Mouse (Mus musculus): ENCODE measurements around the gene P2rx1.

Gene P2rx1

GRCm38 (mm10) chr11:72986745-72987144, 12.2 kb upstream of the P2rx1 start:
- in situ Hi-C loops (cut with MboI; ENCODE audit: unreplicated experiment in 2 of 2), result no loop called here

GRCm38 (mm10) chr11:72987234-72987633, 11.7 kb upstream of the P2rx1 start:
- in situ Hi-C loops (cut with MboI; ENCODE audit: unreplicated experiment in 2 of 2), result no loop called here

- in situ Hi-C loops (cut with MboI; ENCODE audit: unreplicated experiment in 2 of 2), result no loop called here
These were observed 11.1 kb upstream of the P2rx1 start for GRCm38 (mm10) chr11:72987807-72988206.

GRCm38 (mm10) chr11:72989044-72989443, 9.9 kb upstream of the P2rx1 start:
- in situ Hi-C loops (cut with MboI; ENCODE audit: unreplicated experiment in 2 of 2), result no loop called here

- in situ Hi-C loops (cut with MboI; ENCODE audit: unreplicated experiment in 2 of 2), result no loop called here
These were observed 8.2 kb upstream of the P2rx1 start for GRCm38 (mm10) chr11:72990688-72991087.

- in situ Hi-C loops (cut with MboI; ENCODE audit: unreplicated experiment in 2 of 2), result no loop called here
These were observed 6.9 kb upstream of the P2rx1 start for GRCm38 (mm10) chr11:72991961-72992360.

- in situ Hi-C loops (cut with MboI; ENCODE audit: unreplicated experiment in 2 of 2), result no loop called here
These were observed 2.6 kb upstream of the P2rx1 start for GRCm38 (mm10) chr11:72996346-72996745.

- in situ Hi-C loops (cut with MboI; ENCODE audit: unreplicated experiment in 2 of 2), result no loop called here
These were observed 2.1 kb upstream of the P2rx1 start for GRCm38 (mm10) chr11:72996781-72997180.

- in situ Hi-C loops (cut with MboI; ENCODE audit: unreplicated experiment in 2 of 2), result no loop called here
These were observed 1.2 kb upstream of the P2rx1 start for GRCm38 (mm10) chr11:72997529-72998326.

- in situ Hi-C loops (cut with MboI; ENCODE audit: unreplicated experiment in 2 of 2), result loop anchor here (5.0 to 25.0 kb wide), 6 partner anchors 106 to 664 kb away; no protein-coding TSS in a partner anchor
These were observed 2.1 kb downstream of the P2rx1 start for GRCm38 (mm10) chr11:73001029-73001428.

GRCm38 (mm10) chr11:73006377-73006776, 7.5 kb downstream of the P2rx1 start:
- in situ Hi-C loops (cut with MboI; ENCODE audit: unreplicated experiment in 2 of 2), result loop anchor here (5.0 to 25.0 kb wide), 4 partner anchors 36 to 1366 kb away; no protein-coding TSS in a partner anchor

GRCm38 (mm10) chr11:73007113-73007512, 8.2 kb downstream of the P2rx1 start:
- in situ Hi-C loops (cut with MboI; ENCODE audit: unreplicated experiment in 2 of 2), result loop anchor here (5.0 to 25.0 kb wide), 4 partner anchors 35 to 1365 kb away; no protein-coding TSS in a partner anchor

- in situ Hi-C loops (cut with MboI; ENCODE audit: unreplicated experiment in 2 of 2), result loop anchor here (5.0 to 25.0 kb wide), 4 partner anchors 34 to 1364 kb away; no protein-coding TSS in a partner anchor
These were observed 9.0 kb downstream of the P2rx1 start for GRCm38 (mm10) chr11:73007698-73008481.

GRCm38 (mm10) chr11:73008826-73009225, 9.9 kb downstream of the P2rx1 start:
- in situ Hi-C loops (cut with MboI; ENCODE audit: unreplicated experiment in 2 of 2), result loop anchor here (5.0 to 25.0 kb wide), 4 partner anchors 33 to 1363 kb away; no protein-coding TSS in a partner anchor

- in situ Hi-C loops (cut with MboI; ENCODE audit: unreplicated experiment in 2 of 2), result loop anchor here (5.0 to 25.0 kb wide), 6 partner anchors 33 to 1363 kb away; partner anchors contain the start of gene Ncbp3 (in 1 of the 2)
These were observed 10.8 kb downstream of the P2rx1 start for GRCm38 (mm10) chr11:73009531-73010274.

GRCm38 (mm10) chr11:73013981-73014380, 15.1 kb downstream of the P2rx1 start:
- in situ Hi-C loops (cut with MboI; ENCODE audit: unreplicated experiment in 2 of 2), result loop anchor here (5.0 to 25.0 kb wide), 4 partner anchors 33 to 1358 kb away; partner anchors contain the start of gene Ncbp3 (in 1 of the 2)

- in situ Hi-C loops (cut with MboI; ENCODE audit: unreplicated experiment in 2 of 2), result loop anchor here (5.0 to 25.0 kb wide), 4 partner anchors 32 to 1357 kb away; partner anchors contain the start of gene Ncbp3 (in 1 of the 2)
These were observed 16.0 kb downstream of the P2rx1 start for GRCm38 (mm10) chr11:73014831-73015344.

GRCm38 (mm10) chr11:73015391-73016102, 16.6 kb downstream of the P2rx1 start:
- in situ Hi-C loops (cut with MboI; ENCODE audit: unreplicated experiment in 2 of 2), result loop anchor here in 1 of 2 experiments (25.0 kb wide), 1 partner anchor 678 kb away; no protein-coding TSS in a partner anchor

- in situ Hi-C loops (cut with MboI; ENCODE audit: unreplicated experiment in 2 of 2), result loop anchor here in 1 of 2 experiments (25.0 kb wide), 1 partner anchor 679 kb away; no protein-coding TSS in a partner anchor
These were observed 17.2 kb downstream of the P2rx1 start for GRCm38 (mm10) chr11:73016103-73016420.
